Mouse (Mus musculus) urinary bladder, postnatal 4 days (tissue): ENCODE results near the gene Sec14l5.
A peak's percentile ranks its signal among the peaks of the same experiment; 100 is the strongest.

Experiments used
- DNase-seq, 2 experiments: peaks; one replicate each; pipeline ENCODE4 v3.0.0; 2021 to 2022; ENCODE audit warnings: low spot score in 2 of 2

The Sec14l5 gene

GRCm38 (mm10) chr16:5153299-5154026 lies 6.6 kb downstream of the Sec14l5 start:
- no peak for DNase-seq

GRCm38 (mm10) chr16:5155014-5155413 lies 8.1 kb downstream of the Sec14l5 start:
- DNase-seq = no peak

- DNase-seq = no peak
Observed at GRCm38 (mm10) chr16:5156495-5156894, 9.6 kb downstream of the Sec14l5 start.

GRCm38 (mm10) chr16:5157113-5157512 lies 10.2 kb downstream of the Sec14l5 start:
- DNase-seq = no peak

- DNase-seq = no peak
Observed at GRCm38 (mm10) chr16:5159248-5159647, 12.3 kb downstream of the Sec14l5 start.

- DNase-seq = no peak
Observed at GRCm38 (mm10) chr16:5164327-5164726, 17.4 kb downstream of the Sec14l5 start.

- DNase-seq = no peak
Observed at GRCm38 (mm10) chr16:5168038-5168437, 21.1 kb downstream of the Sec14l5 start.

GRCm38 (mm10) chr16:5168829-5169228 lies 21.9 kb downstream of the Sec14l5 start:
- DNase-seq = no peak

GRCm38 (mm10) chr16:5172636-5173035 lies 25.7 kb downstream of the Sec14l5 start:
- no peak for DNase-seq

GRCm38 (mm10) chr16:5183310-5183975 lies 36.5 kb downstream of the Sec14l5 start:
- no peak for DNase-seq

- no peak for DNase-seq
Observed at GRCm38 (mm10) chr16:5184101-5184500, 37.2 kb downstream of the Sec14l5 start.

GRCm38 (mm10) chr16:5184956-5185355 lies 38.0 kb downstream of the Sec14l5 start:
- no peak for DNase-seq

- DNase-seq = no peak
Observed at GRCm38 (mm10) chr16:5185691-5186090, 38.8 kb downstream of the Sec14l5 start.

- no peak for DNase-seq
Observed at GRCm38 (mm10) chr16:5186234-5186633, 39.3 kb downstream of the Sec14l5 start.

GRCm38 (mm10) chr16:5195080-5195479 lies 48.2 kb downstream of the Sec14l5 start:
- peak in 1 of 2 experiments; percentile 59 for DNase-seq

- DNase-seq = peak in 1 of 2 experiments; percentile 34
Observed at GRCm38 (mm10) chr16:5202681-5203080, 55.8 kb downstream of the Sec14l5 start.

- no peak for DNase-seq
Observed at GRCm38 (mm10) chr16:5203200-5203599, 56.3 kb downstream of the Sec14l5 start.

- peak; percentile 74 to 82 for DNase-seq
Observed at GRCm38 (mm10) chr16:5203668-5204433, 56.9 kb downstream of the Sec14l5 start, which contains the start of gene Nagpa. Gene Nagpa, minus strand, starts transcription at chr16:5204012.

GRCm38 (mm10) chr16:5205431-5205970 lies 58.6 kb downstream of the Sec14l5 start:
- no peak for DNase-seq

- no peak for DNase-seq
Observed at GRCm38 (mm10) chr16:5206051-5206450, 59.1 kb downstream of the Sec14l5 start.

GRCm38 (mm10) chr16:5210365-5210764 lies 63.5 kb downstream of the Sec14l5 start:
- no peak for DNase-seq

- no peak for DNase-seq
Observed at GRCm38 (mm10) chr16:5212150-5212549, 65.2 kb downstream of the Sec14l5 start.
